Mouse (Mus musculus): ENCODE results near the gene Rab7b. TPM values are rescaled to one million over a fixed set of nuclear protein-coding genes. Genes with fewer than 3 reads are reported as not detected.

Rab7b gene
- 11.5 and 22.1 TPM in 2 replicates for polyA plus RNA-seq (2012; rRNA removed; ENCODE audit: low replicate concordance)

DNA sequence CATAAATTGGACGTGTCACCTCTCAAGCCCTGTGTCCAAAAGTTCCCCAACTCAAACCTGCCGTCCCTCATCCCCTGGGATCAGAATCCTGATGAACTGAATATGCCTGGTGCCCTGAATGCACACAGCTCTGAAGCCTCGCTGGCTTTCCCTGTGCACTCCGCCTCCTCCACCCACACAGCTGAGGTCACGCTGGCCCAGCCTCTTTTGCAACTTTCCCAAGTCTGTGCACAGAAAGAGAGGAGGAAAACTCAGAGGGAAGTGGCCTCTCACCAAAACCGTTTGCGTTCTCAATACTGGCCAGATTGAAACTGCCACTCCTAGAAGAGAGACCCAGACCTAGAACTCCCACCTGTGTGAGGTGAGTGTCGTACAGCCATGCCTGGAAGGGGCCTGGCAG lies at the start of gene Rab7b:
Gene Rab7b, plus strand, starts transcription at position 221 of the 400 bp plus-strand sequence.

GRCm38 (mm10) chr1:131743868-131744464 lies 55.5 kb downstream of the Rab7b start, which contains the start of gene Slc26a9:
Slc26a9 (plus strand) TSS chr1:131744022.

Other genes with a start within 250 kb of the Rab7b start
- 21.9 and 23.1 TPM in 2 replicates for gene Srgap2, start 161.3 kb upstream of the Rab7b start, polyA plus RNA-seq (2012; rRNA removed; ENCODE audit: low replicate concordance)
- gene Fam72a, start 160.8 kb upstream of the Rab7b start, polyA plus RNA-seq (2012; rRNA removed; ENCODE audit: low replicate concordance): 0.12 and 0.29 TPM in 2 replicates
- not detected in 2 replicates for gene Avpr1b, start 89.5 kb upstream of the Rab7b start, polyA plus RNA-seq (2012; rRNA removed; ENCODE audit: low replicate concordance)
- gene Ctse, start 50.4 kb upstream of the Rab7b start, polyA plus RNA-seq (2012; rRNA removed; ENCODE audit: low replicate concordance): 13.5 and 22.8 TPM in 2 replicates
- gene Slc26a9, start 55.3 kb downstream of the Rab7b start, polyA plus RNA-seq (2012; rRNA removed; ENCODE audit: low replicate concordance): 0.17 TPM in 1 of 2 replicates, not detected in the other
- gene Pm20d1, start 108.7 kb downstream of the Rab7b start, polyA plus RNA-seq (2012; rRNA removed; ENCODE audit: low replicate concordance): 2.1 and 5.6 TPM in 2 replicates
- gene Slc41a1, start 138.8 kb downstream of the Rab7b start, polyA plus RNA-seq (2012; rRNA removed; ENCODE audit: low replicate concordance): 56.5 and 58.7 TPM in 2 replicates
- gene Rab29, start 178.5 kb downstream of the Rab7b start, polyA plus RNA-seq (2012; rRNA removed; ENCODE audit: low replicate concordance): 24.1 and 41.9 TPM in 2 replicates
- 4.4 and 11.7 TPM in 2 replicates for gene Nucks1, start 221.8 kb downstream of the Rab7b start, polyA plus RNA-seq (2012; rRNA removed; ENCODE audit: low replicate concordance)